Mouse (Mus musculus) midbrain, embryonic 15.5 days (tissue): ENCODE measurements around the gene Cyp20a1. TPM values are rescaled to one million over a fixed set of nuclear protein-coding genes. Genes with fewer than 3 reads are reported as not detected.

Experiments used
- ATAC-seq: fragments of 200-750 bp; cut with Nextera tagmentation; replicated peaks from 2 replicates; pipeline ENCODE4 v1.8.0; 2017; ENCODE audit warnings: moderate TSS enrichment
- H3K27ac ChIP-seq: fragments of 300-500 bp; sonication (generic); 2 replicates; pipeline ENCODE4 v1.5.1; 2015; ENCODE audit warnings: mild to moderate bottlenecking, inconsistent platforms
- H3K27me3 ChIP-seq: fragments of 300-500 bp; sonication (generic); replicated peaks from 2 replicates; pipeline ENCODE4 v1.6.1; 2015; ENCODE audit warnings: inconsistent platforms
- H3K36me3 ChIP-seq: fragments of 300-500 bp; sonication (generic); replicated peaks from 2 replicates; pipeline ENCODE4 v1.6.1; 2015; ENCODE audit warnings: inconsistent platforms
- H3K4me1 ChIP-seq: fragments of 300-500 bp; sonication (generic); 2 replicates; pipeline ENCODE4 v1.6.1; 2015; ENCODE audit warnings: inconsistent platforms
- H3K4me2 ChIP-seq: fragments of 300-500 bp; sonication (generic); 2 replicates; pipeline ENCODE4 v1.6.1; 2015; ENCODE audit warnings: inconsistent platforms, mild to moderate bottlenecking, moderate library complexity
- H3K4me3 ChIP-seq: fragments of 300-500 bp; sonication (generic); 2 replicates; pipeline ENCODE4 v1.5.1; 2015; ENCODE audit warnings: mild to moderate bottlenecking, inconsistent platforms
- H3K9ac ChIP-seq: fragments of 300-500 bp; sonication (generic); 2 replicates; pipeline ENCODE4 v1.6.1; 2015; ENCODE audit warnings: mild to moderate bottlenecking, inconsistent platforms
- H3K9me3 ChIP-seq: fragments of 300-500 bp; sonication (generic); 2 replicates; pipeline ENCODE4 v1.6.1; 2016; ENCODE audit warnings: inconsistent platforms
- WGBS: fragments of 180-500 bp; shearing (Covaris S2); methylation state at CpG from one replicate; pipeline ENCODE4 v1.1.7; 2015; ENCODE audit warnings: mixed read lengths; 5-methylcytosine and 5-hydroxymethylcytosine counted together
- polyA plus RNA-seq: library from polyadenylated mRNA; unstranded; fragments of >200 nt; fragmentation: Nextera tagmentation; extraction: Ambion mirVana; gene quantifications from 2 replicates; pipeline ENCODE4 v1.2.1, GENCODE M21; 2015

Gene Cyp20a1
- polyA plus RNA-seq: 11.4 and 12.5 TPM in 2 replicates

- H3K4me1 ChIP-seq: peaks cover 13% of the 10 kb centered on the region
- peak within 1 kb of the TSS; percentile 92 for H3K4me3 ChIP-seq
- no peaks in the 10 kb centered on the region for H3K27me3 ChIP-seq
- peak within 1 kb of the TSS; percentile 95 for H3K27ac ChIP-seq
- H3K9ac ChIP-seq: peak within 1 kb of the TSS; percentile 86
- peak within 1 kb of the TSS; percentile 86 for H3K4me2 ChIP-seq
- no peaks in the 10 kb centered on the region for H3K36me3 ChIP-seq
- peak; percentile 99 for ATAC-seq
- no peaks in the 10 kb centered on the region for H3K9me3 ChIP-seq
- 2% methylated on average over 60 of the region's 60 CpGs for WGBS
These were observed at the start of gene Cyp20a1 for GRCm38 (mm10) chr1:60342808-60343629. Gene Cyp20a1 (plus strand): TSS chr1:60343323.

- 86% methylated on average over 1 of the region's 1 CpGs for WGBS
- H3K9me3 ChIP-seq: no peaks in the 10 kb centered on the region
These were observed 49.2 kb upstream of the Cyp20a1 start for GRCm38 (mm10) chr1:60293921-60294320.

GRCm38 (mm10) chr1:60343630-60344455, 720 bp downstream of the Cyp20a1 start:
- WGBS: 12% methylated on average over 14 of the region's 14 CpGs
- Histone ChIP-seq H3K4me3 (peak overlapping the region; percentile 92), H3K9me3 (no peaks in the 10 kb centered on the region), H3K27ac (peak overlapping the region; percentile 95), H3K36me3 (no peaks in the 10 kb centered on the region), H3K27me3 (no peaks in the 10 kb centered on the region), H3K9ac (peak overlapping the region; percentile 86), H3K4me2 (peak overlapping the region; percentile 86), H3K4me1 (peaks cover 13% of the 10 kb centered on the region)
- ATAC-seq: peak; percentile 57

More at GRCm38 (mm10) chr1:60293921-60294320, 49.2 kb upstream of the Cyp20a1 start:
- Histone ChIP-seq H3K4me1 (no peaks in the 10 kb centered on the region), H3K4me3 (no peak overlapping the region), H3K36me3 (peaks cover 13% of the 10 kb centered on the region; the same call in 1 of the 2 replicates), H3K9ac (no peak overlapping the region), H3K27me3 (no peaks in the 10 kb centered on the region), H3K4me2 (no peak overlapping the region), H3K27ac (no peak overlapping the region)
- ATAC-seq: no peak

DNA sequence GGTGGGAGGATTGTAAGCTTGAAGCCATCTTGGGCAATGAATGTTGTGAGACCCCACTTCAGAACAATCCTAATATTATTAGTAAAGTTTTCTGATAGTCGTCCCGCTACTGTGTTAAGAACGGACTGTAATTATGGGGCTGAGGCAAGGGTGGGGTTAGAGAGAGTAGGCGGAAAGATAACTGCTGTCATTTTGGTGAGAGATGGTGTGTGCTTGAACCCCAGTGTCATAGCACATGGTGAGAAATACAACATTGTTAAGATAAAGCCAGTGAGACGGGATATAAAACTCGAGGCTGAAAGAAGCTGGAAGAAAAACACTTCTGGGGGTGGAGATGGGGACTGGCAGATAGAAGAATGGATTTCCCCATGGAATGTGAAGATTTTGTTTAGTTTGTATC, 1.5 kb downstream of the Cyp20a1 start:
- Histone ChIP-seq H3K27me3 (no peaks in the 10 kb centered on the region), H3K4me3 (no peak overlapping the region), H3K4me2 (no peak overlapping the region), H3K9ac (no peak overlapping the region), H3K9me3 (no peaks in the 10 kb centered on the region), H3K4me1 (peaks cover 13% of the 10 kb centered on the region), H3K27ac (no peak overlapping the region), H3K36me3 (no peaks in the 10 kb centered on the region)
- no peak for ATAC-seq
- 93% methylated on average over 6 of the region's 6 CpGs for WGBS

DNA sequence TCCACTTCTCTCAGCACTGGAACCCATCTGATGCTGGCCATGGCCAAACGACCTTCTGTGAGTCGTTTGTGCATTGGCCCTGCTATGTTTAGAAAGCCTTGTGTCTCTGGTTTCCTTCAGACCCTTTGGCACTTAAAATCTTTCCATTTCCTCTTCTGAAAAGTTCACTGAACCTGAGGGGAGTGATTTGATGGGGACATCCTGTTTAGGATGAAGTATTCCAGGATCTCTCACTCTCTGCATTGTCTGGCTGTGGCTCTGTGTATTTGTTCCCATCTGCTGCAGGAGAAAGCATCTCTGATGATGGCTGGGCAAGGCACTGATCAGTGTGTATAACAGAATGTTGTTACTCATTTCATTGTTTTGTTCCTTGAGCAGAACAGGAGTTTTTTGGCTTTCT, 2.6 kb downstream of the Cyp20a1 start:
- H3K9ac ChIP-seq: no peak overlapping the region
- no peaks in the 10 kb centered on the region for H3K9me3 ChIP-seq
- ATAC-seq: no peak
- H3K4me2 ChIP-seq: no peak overlapping the region
- no peak overlapping the region for H3K27ac ChIP-seq
- no peak overlapping the region for H3K4me3 ChIP-seq
- no peaks in the 10 kb centered on the region for H3K27me3 ChIP-seq
- peaks cover 13% of the 10 kb centered on the region for H3K4me1 ChIP-seq
- H3K36me3 ChIP-seq: no peaks in the 10 kb centered on the region
- WGBS: 87% methylated on average over 2 of the region's 2 CpGs

- Histone ChIP-seq H3K4me1 (no peaks in the 10 kb centered on the region), H3K27ac (no peak overlapping the region), H3K9ac (no peak overlapping the region), H3K4me2 (no peak overlapping the region), H3K36me3 (no peaks in the 10 kb centered on the region), H3K4me3 (no peak overlapping the region), H3K27me3 (no peaks in the 10 kb centered on the region), H3K9me3 (no peaks in the 10 kb centered on the region)
- 93% methylated on average over 5 of the region's 5 CpGs for WGBS
- no peak for ATAC-seq
These were observed 9.7 kb downstream of the Cyp20a1 start for GRCm38 (mm10) chr1:60352786-60353185.

DNA sequence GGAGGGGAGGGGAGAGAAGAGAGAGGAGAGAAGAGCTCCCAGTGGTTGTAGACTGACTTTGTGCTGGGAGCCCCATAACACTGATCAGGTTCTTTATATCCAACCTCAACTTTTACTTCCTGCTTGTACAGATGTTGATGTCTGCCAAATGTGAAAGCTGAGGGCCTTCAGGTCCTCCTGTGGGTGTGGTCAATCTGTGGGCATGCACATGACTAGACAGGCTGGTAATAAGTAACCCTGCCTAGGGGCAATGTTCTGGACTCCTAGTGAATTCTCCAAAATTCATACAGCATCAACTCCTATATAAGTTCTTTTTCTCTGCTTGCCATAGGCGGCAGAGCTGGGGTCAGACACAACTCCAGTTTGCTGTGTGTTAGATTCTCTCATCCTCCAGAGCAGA, 18.5 kb downstream of the Cyp20a1 start:
- no peak for ATAC-seq
- 98% methylated on average over 1 of the region's 1 CpGs for WGBS
- Histone ChIP-seq H3K4me1 (no peaks in the 10 kb centered on the region), H3K27ac (no peak overlapping the region), H3K9me3 (no peaks in the 10 kb centered on the region), H3K4me2 (no peak overlapping the region), H3K36me3 (no peaks in the 10 kb centered on the region), H3K4me3 (no peak overlapping the region), H3K27me3 (no peaks in the 10 kb centered on the region), H3K9ac (no peak overlapping the region)

DNA sequence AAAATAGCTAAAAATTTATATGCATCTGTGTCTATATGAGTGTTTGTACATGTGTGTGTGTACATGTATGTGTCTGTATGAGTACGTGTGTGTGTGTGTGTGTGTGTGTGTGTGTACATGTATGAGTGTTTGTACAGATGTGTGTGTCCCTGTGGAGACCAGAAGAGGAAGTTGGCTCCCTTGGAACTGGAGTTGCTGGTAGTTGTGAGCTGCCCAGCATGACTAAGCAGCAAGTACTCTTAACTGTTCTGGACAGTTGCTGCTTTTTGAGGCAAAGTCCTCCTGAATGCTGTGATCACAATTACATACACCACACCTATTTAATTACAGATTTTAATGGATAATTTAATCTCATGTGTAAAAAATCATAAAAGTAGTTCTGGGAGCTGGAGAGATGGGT, 33.4 kb downstream of the Cyp20a1 start:
- Histone ChIP-seq H3K4me1 (no peaks in the 10 kb centered on the region), H3K27ac (no peak overlapping the region), H3K36me3 (no peaks in the 10 kb centered on the region), H3K4me3 (no peak overlapping the region), H3K9ac (no peak overlapping the region), H3K9me3 (no peaks in the 10 kb centered on the region), H3K4me2 (no peak overlapping the region), H3K27me3 (no peaks in the 10 kb centered on the region)
- no peak for ATAC-seq
- 93% methylated on average over 1 of the region's 1 CpGs for WGBS

GRCm38 (mm10) chr1:60381910-60382309, 38.8 kb downstream of the Cyp20a1 start:
- Histone ChIP-seq H3K4me3 (no peak overlapping the region), H3K9ac (no peak overlapping the region), H3K36me3 (no peaks in the 10 kb centered on the region), H3K9me3 (no peaks in the 10 kb centered on the region), H3K4me2 (no peak overlapping the region), H3K27me3 (no peaks in the 10 kb centered on the region), H3K27ac (no peak overlapping the region), H3K4me1 (no peaks in the 10 kb centered on the region)
- 94% methylated on average over 3 of the region's 3 CpGs for WGBS
- ATAC-seq: no peak

- Histone ChIP-seq H3K4me1 (peaks cover 11% of the 10 kb centered on the region; the same call in 1 of the 2 replicates), H3K36me3 (no peaks in the 10 kb centered on the region), H3K4me2 (no peak overlapping the region), H3K9me3 (no peaks in the 10 kb centered on the region), H3K4me3 (no peak overlapping the region), H3K27me3 (no peaks in the 10 kb centered on the region), H3K27ac (no peak overlapping the region), H3K9ac (no peak overlapping the region)
- no peak for ATAC-seq
- WGBS: 95% methylated on average over 1 of the region's 1 CpGs
These were observed 61.7 kb downstream of the Cyp20a1 start for GRCm38 (mm10) chr1:60404848-60405247.

- Histone ChIP-seq H3K9me3 (no peaks in the 10 kb centered on the region), H3K4me3 (peak overlapping the region; percentile 85), H3K9ac (peak overlapping the region; percentile 96), H3K4me2 (peak overlapping the region; percentile 61), H3K4me1 (peaks cover 28% of the 10 kb centered on the region), H3K27ac (peak overlapping the region; percentile 98), H3K36me3 (no peaks in the 10 kb centered on the region), H3K27me3 (no peaks in the 10 kb centered on the region)
- peak; percentile 76 for ATAC-seq
- WGBS: 17% methylated on average over 13 of the region's 13 CpGs
These were observed 65.5 kb downstream of the Cyp20a1 start for GRCm38 (mm10) chr1:60408501-60409167.
